In the genomic region with DNA sequence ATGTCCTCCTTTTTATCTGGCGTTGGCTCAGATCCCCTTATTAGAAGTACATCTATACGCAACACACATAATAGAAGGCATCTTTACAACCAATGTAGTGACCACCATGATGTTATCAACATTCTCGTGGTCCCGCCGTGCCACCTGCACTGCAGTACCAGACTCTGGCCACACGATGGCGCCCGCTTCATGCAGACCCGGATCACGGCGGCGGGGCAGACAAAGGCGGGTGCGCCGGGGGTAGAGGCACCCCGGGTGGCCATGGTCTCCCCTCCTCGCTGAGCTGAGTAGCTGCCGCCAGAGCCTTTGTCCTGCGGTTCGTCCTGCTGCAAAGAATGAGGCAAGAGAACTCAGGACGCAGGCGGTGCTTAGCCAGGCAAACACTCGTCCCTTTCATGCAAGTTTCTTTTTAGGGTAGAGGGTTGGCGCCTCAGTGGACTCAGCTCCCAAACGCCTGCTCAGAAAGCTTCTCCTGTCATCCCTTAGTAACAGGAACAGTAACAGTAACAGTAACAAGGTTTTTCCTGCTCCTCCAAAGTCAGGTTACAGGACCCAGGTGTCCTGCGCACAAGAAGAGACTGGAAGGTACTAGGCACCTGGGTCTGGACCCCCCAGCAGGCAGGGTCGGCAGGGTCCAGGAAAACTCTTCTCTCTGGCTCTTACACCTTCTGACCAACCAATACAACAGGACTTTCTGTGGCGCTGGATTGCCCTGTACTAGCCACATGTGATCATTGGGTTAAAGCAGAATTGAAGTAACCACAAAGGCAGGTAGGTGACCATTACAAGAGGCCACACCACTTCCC, we compare ENCODE assay signal across 7 mouse cellular contexts. TPM values are rescaled to one million over a fixed set of nuclear protein-coding genes. Genes with fewer than 3 reads are reported as not detected.
DNase-seq lines count a peak whose midpoint lies in the region; ATAC-seq lines count a peak whose summit lies in the region.

No protein-coding gene starts in this region.

- 6% methylated on average over 28 of the region's 28 CpGs for WGBS in intestine, embryonic 16.5 days
- 4% methylated on average over 28 of the region's 28 CpGs for WGBS in midbrain, embryonic 11.5 days

- peak overlapping the region; percentile 57 for H3K4me3 ChIP-seq in intestine, embryonic 16.5 days (ENCODE audit: low read length)
- peak overlapping the region; percentile 41 for H3K4me3 ChIP-seq in midbrain, embryonic 11.5 days (ENCODE audit: low read depth, low read length)

- H3K27me3 ChIP-seq in intestine, embryonic 16.5 days (replicated peaks; ENCODE audit: control insufficient read depth, insufficient read depth, low read length): no peaks in the 10 kb centered on the region
- H3K27me3 ChIP-seq in midbrain, embryonic 11.5 days (ENCODE audit: control insufficient read depth, insufficient read depth, low read length): no peaks in the 10 kb centered on the region

- H3K27ac ChIP-seq in intestine, embryonic 16.5 days (ENCODE audit: low read length): no peak overlapping the region
- no peak overlapping the region for H3K27ac ChIP-seq in midbrain, embryonic 11.5 days (ENCODE audit: low read depth, low read length)

- DNase-seq in adrenal gland, adult 18-20 months (ENCODE audit: low spot score in 2 of 2): peak; percentile 80 to 81
- DNase-seq in embryo, embryonic 10.5 days (ENCODE audit: low spot score): peak; percentile 89
- DNase-seq in gastrocnemius, postnatal 25 days: peak; percentile 15
- peak; percentile 82 to 84 for DNase-seq in left cerebral cortex, postnatal 36 days (ENCODE audit: low spot score in 2 of 2)
- DNase-seq in midbrain, embryonic 11.5 days (ENCODE audit: low spot score, missing footprints): peak; percentile 98
- peak; percentile 19 for DNase-seq in skeletal muscle tissue, adult 2 months (ENCODE audit: low read depth, low spot score)

- H3K36me3 ChIP-seq in intestine, embryonic 16.5 days (ENCODE audit: control insufficient read depth, insufficient read depth, low read length): no peaks in the 10 kb centered on the region
- H3K36me3 ChIP-seq in midbrain, embryonic 11.5 days (ENCODE audit: control insufficient read depth, insufficient read depth, low read length): no peaks in the 10 kb centered on the region

- peak; percentile 75 for ATAC-seq in intestine, embryonic 16.5 days
- peak; percentile 95 for ATAC-seq in midbrain, embryonic 11.5 days (ENCODE audit: low FRiP score)

- H3K9me3 ChIP-seq in intestine, embryonic 16.5 days (ENCODE audit: control insufficient read depth, low read length): no peaks in the 10 kb centered on the region
- H3K9me3 ChIP-seq in midbrain, embryonic 11.5 days (ENCODE audit: control insufficient read depth, low read length): no peaks in the 10 kb centered on the region

- no peaks in the 10 kb centered on the region for H3K4me1 ChIP-seq in intestine, embryonic 16.5 days (ENCODE audit: control insufficient read depth, insufficient read depth, low read length)
- peaks cover 2% of the 10 kb centered on the region; the same call in 1 of the 2 replicates for H3K4me1 ChIP-seq in midbrain, embryonic 11.5 days (ENCODE audit: control insufficient read depth, insufficient read depth, low read length)

- peak overlapping the region; percentile 57 for H3K4me2 ChIP-seq in intestine, embryonic 16.5 days (ENCODE audit: low read depth, low read length)
- H3K4me2 ChIP-seq in midbrain, embryonic 11.5 days: peak overlapping the region; percentile 54

- H3K9ac ChIP-seq in intestine, embryonic 16.5 days (ENCODE audit: low read depth, low read length): peak overlapping the region; percentile 63
- H3K9ac ChIP-seq in midbrain, embryonic 11.5 days (ENCODE audit: low read length): peak overlapping the region; percentile 65

- intact Hi-C loops in left cerebral cortex, postnatal 36 days (cut with DNase I): loop anchor here (2.0 kb wide), 2 partner anchors 71 to 1251 kb away; no protein-coding TSS in a partner anchor

RNA-seq across cellular contexts. Expression of gene A830031A19Rik, which starts 25.4 kb away (rescaled TPM):
- not detected for total RNA-seq in adrenal gland, adult 18-20 months (2021)
- total RNA-seq in gastrocnemius, postnatal 25 days (2021): not detected
- polyA plus RNA-seq in intestine, embryonic 16.5 days (2015; fragmentation: Nextera tagmentation; extraction: Ambion mirVana): not detected in 2 replicates
- total RNA-seq in left cerebral cortex, postnatal 36 days (2021): 1 to 10 TPM; 1.3 to 1.5 TPM
- not detected in 2 replicates for polyA plus RNA-seq in midbrain, embryonic 11.5 days (2014; fragmentation: Nextera tagmentation; extraction: Ambion mirVana)

RNA-seq across cellular contexts. Expression of gene Bcl11a, which starts 28.4 kb away (rescaled TPM):
- 1 to 10 TPM; 3.2 to 3.8 TPM for total RNA-seq in adrenal gland, adult 18-20 months (2021)
- under 1 TPM in 1 of 2 experiments, not detected in 1; 0.05 TPM for total RNA-seq in gastrocnemius, postnatal 25 days (2021)
- polyA plus RNA-seq in intestine, embryonic 16.5 days (2015; fragmentation: Nextera tagmentation; extraction: Ambion mirVana): 13.1 and 14.8 TPM in 2 replicates
- total RNA-seq in left cerebral cortex, postnatal 36 days (2021): 100 to 1,000 TPM; 100 to 116 TPM
- 42.5 and 44.1 TPM in 2 replicates for polyA plus RNA-seq in midbrain, embryonic 11.5 days (2014; fragmentation: Nextera tagmentation; extraction: Ambion mirVana)

Comparison
In these comparisons a context has a peak if more than half of its experiments do, and no peak if none do; other contexts are left out.
1. DNase-seq: peak in every context shown above with its lines; median percentile 98 in midbrain, embryonic 11.5 days; 89 in embryo, embryonic 10.5 days; 83 in left cerebral cortex, postnatal 36 days; 80 in adrenal gland, adult 18-20 months; 19 in skeletal muscle tissue, adult 2 months; 15 in gastrocnemius, postnatal 25 days.
2. RNA of gene Bcl11a, which starts 28.4 kb away (total RNA-seq): 100 to 116 TPM in left cerebral cortex, postnatal 36 days; 3.2 to 3.8 TPM in adrenal gland, adult 18-20 months and 0.05 TPM in gastrocnemius, postnatal 25 days; every median in the first group is over 10 times any median in the second.